Mouse (Mus musculus): ENCODE measurements at regions not wholly inside any gene's neighbourhood (a gene's known extent, or its start where the extent isn't known, plus 50 kb on each side); places are given as distances from the start of the nearest gene placed in this dataset.
"Not testable (repeated sequence)": the region's sequence is repeated elsewhere in the genome, so short reads cannot be mapped to it uniquely, and the experiment has no call there.

- H3K36me3 ChIP-seq (replicated peaks): no peaks in the 10 kb centered on the region
- H3K9me3 ChIP-seq (replicated peaks): peaks cover 7% of the 10 kb centered on the region; the same call in 1 of the 2 replicates
- no peaks in the 10 kb centered on the region for H3K4me1 ChIP-seq (ENCODE audit: insufficient read depth, low read depth, low read length)
- no peak for TF ChIP-seq TAL1 (conservative IDR thresholded peaks at IDR 0.05; ENCODE audit: low read depth, low read length)
- TF ChIP-seq GATA1 (IDR thresholded peaks at IDR 0.05; ENCODE audit: borderline replicate concordance, low read length): no peak
- no peak for TF ChIP-seq GATA2 (IDR thresholded peaks at IDR 0.05; ENCODE audit: borderline replicate concordance, low read depth, low read length)
- TF ChIP-seq POLR2AphosphoS5 (IDR thresholded peaks at IDR 0.05; ENCODE audit: insufficient replicate concordance, low read depth, low read length): no peak
- TF ChIP-seq CTCF (IDR thresholded peaks at IDR 0.05; ENCODE audit: low read depth, low read length): no peak
- H3K27me3 ChIP-seq (ENCODE audit: insufficient read depth, low read length): no peaks in the 10 kb centered on the region
- DNase-seq (ENCODE audit: low spot score) (no peak), ATAC-seq (ENCODE audit: extremely low read depth, insufficient number of reproducible peaks, low FRiP score, poor library complexity, severe bottlenecking) (no peak)
- no peak overlapping the region for H3K4me3 ChIP-seq (ENCODE audit: low read depth, low read length)
These were observed 1085.4 kb upstream of the Zfp386 start for GRCm38 (mm10) chr12:114962105-114962504.

GRCm38 (mm10) chr12:114964251-114964650 lies 1083.3 kb upstream of the Zfp386 start:
- not testable (repeated sequence) for H3K4me1 ChIP-seq (ENCODE audit: insufficient read depth, low read depth, low read length); H3K36me3 ChIP-seq (replicated peaks); DNase-seq (ENCODE audit: low spot score); H3K4me3 ChIP-seq (ENCODE audit: low read depth, low read length); H3K27me3 ChIP-seq (ENCODE audit: insufficient read depth, low read length); ATAC-seq (ENCODE audit: extremely low read depth, insufficient number of reproducible peaks, low FRiP score, poor library complexity, severe bottlenecking); H3K9me3 ChIP-seq (replicated peaks)

- no peak for ATAC-seq (ENCODE audit: extremely low read depth, insufficient number of reproducible peaks, low FRiP score, poor library complexity, severe bottlenecking)
- DNase-seq (ENCODE audit: low spot score): no peak
These were observed 1065.9 kb upstream of the Zfp386 start for GRCm38 (mm10) chr12:114981476-114982136.

GRCm38 (mm10) chr12:114990916-114991315 lies 1056.6 kb upstream of the Zfp386 start:
- TF ChIP-seq GATA1 (IDR thresholded peaks at IDR 0.05; ENCODE audit: borderline replicate concordance, low read length) (no peak), CTCF (IDR thresholded peaks at IDR 0.05; ENCODE audit: low read depth, low read length) (no peak), GATA2 (IDR thresholded peaks at IDR 0.05; ENCODE audit: borderline replicate concordance, low read depth, low read length) (no peak), POLR2AphosphoS5 (IDR thresholded peaks at IDR 0.05; ENCODE audit: insufficient replicate concordance, low read depth, low read length) (no peak), TAL1 (conservative IDR thresholded peaks at IDR 0.05; ENCODE audit: low read depth, low read length) (no peak)

More at GRCm38 (mm10) chr12:114981476-114982136, 1065.9 kb upstream of the Zfp386 start:
- TF ChIP-seq TAL1 (conservative IDR thresholded peaks at IDR 0.05; ENCODE audit: low read depth, low read length) (no peak), CTCF (IDR thresholded peaks at IDR 0.05; ENCODE audit: low read depth, low read length) (no peak)
- Histone ChIP-seq H3K36me3 (replicated peaks) (no peaks in the 10 kb centered on the region), H3K4me3 (ENCODE audit: low read depth, low read length) (no peak overlapping the region), H3K27me3 (ENCODE audit: insufficient read depth, low read length) (no peaks in the 10 kb centered on the region), H3K9me3 (replicated peaks) (peaks cover 4% of the 10 kb centered on the region; the same call in 1 of the 2 replicates), H3K4me1 (ENCODE audit: insufficient read depth, low read depth, low read length) (no peaks in the 10 kb centered on the region)

GRCm38 (mm10) chr12:114996817-114997216 lies 1050.7 kb upstream of the Zfp386 start:
- H3K4me1 ChIP-seq (ENCODE audit: insufficient read depth, low read depth, low read length): no peaks in the 10 kb centered on the region
- H3K9me3 ChIP-seq (replicated peaks): 0 out of 2 replicates have a peak, but pooled peaks cover 2% of the 10 kb centered on the region
- TF ChIP-seq POLR2AphosphoS5 (IDR thresholded peaks at IDR 0.05; ENCODE audit: insufficient replicate concordance, low read depth, low read length): no peak
- no peak for TF ChIP-seq TAL1 (conservative IDR thresholded peaks at IDR 0.05; ENCODE audit: low read depth, low read length)
- H3K36me3 ChIP-seq (replicated peaks): no peaks in the 10 kb centered on the region
- ATAC-seq (ENCODE audit: extremely low read depth, insufficient number of reproducible peaks, low FRiP score, poor library complexity, severe bottlenecking) (no peak), DNase-seq (ENCODE audit: low spot score) (no peak)
- H3K4me3 ChIP-seq (ENCODE audit: low read depth, low read length): no peak overlapping the region
- H3K27me3 ChIP-seq (ENCODE audit: insufficient read depth, low read length): no peaks in the 10 kb centered on the region

More at GRCm38 (mm10) chr12:114990916-114991315, 1056.6 kb upstream of the Zfp386 start:
- ATAC-seq (ENCODE audit: extremely low read depth, insufficient number of reproducible peaks, low FRiP score, poor library complexity, severe bottlenecking) (no peak), DNase-seq (ENCODE audit: low spot score) (no peak)
- H3K36me3 ChIP-seq (replicated peaks): no peaks in the 10 kb centered on the region
- H3K4me3 ChIP-seq (ENCODE audit: low read depth, low read length): no peak overlapping the region
- H3K9me3 ChIP-seq (replicated peaks): 0 out of 2 replicates have a peak, but pooled peaks cover 3% of the 10 kb centered on the region
- H3K4me1 ChIP-seq (ENCODE audit: insufficient read depth, low read depth, low read length): no peaks in the 10 kb centered on the region
- no peaks in the 10 kb centered on the region for H3K27me3 ChIP-seq (ENCODE audit: insufficient read depth, low read length)

GRCm38 (mm10) chr12:115003118-115003517 lies 1044.4 kb upstream of the Zfp386 start:
- Histone ChIP-seq H3K4me1 (ENCODE audit: insufficient read depth, low read depth, low read length) (no peaks in the 10 kb centered on the region), H3K27me3 (ENCODE audit: insufficient read depth, low read length) (no peaks in the 10 kb centered on the region), H3K4me3 (ENCODE audit: low read depth, low read length) (no peak overlapping the region), H3K36me3 (replicated peaks) (no peaks in the 10 kb centered on the region), H3K9me3 (replicated peaks) (0 out of 2 replicates have a peak, but pooled peaks cover 3% of the 10 kb centered on the region)
- TF ChIP-seq GATA1 (IDR thresholded peaks at IDR 0.05; ENCODE audit: borderline replicate concordance, low read length) (no peak), POLR2AphosphoS5 (IDR thresholded peaks at IDR 0.05; ENCODE audit: insufficient replicate concordance, low read depth, low read length) (no peak), GATA2 (IDR thresholded peaks at IDR 0.05; ENCODE audit: borderline replicate concordance, low read depth, low read length) (no peak), CTCF (IDR thresholded peaks at IDR 0.05; ENCODE audit: low read depth, low read length) (no peak), TAL1 (conservative IDR thresholded peaks at IDR 0.05; ENCODE audit: low read depth, low read length) (no peak)
- no peak for ATAC-seq (ENCODE audit: extremely low read depth, insufficient number of reproducible peaks, low FRiP score, poor library complexity, severe bottlenecking)
- no peak for DNase-seq (ENCODE audit: low spot score)

GRCm38 (mm10) chr12:115008434-115008833 lies 1039.1 kb upstream of the Zfp386 start:
- TF ChIP-seq TAL1 (conservative IDR thresholded peaks at IDR 0.05; ENCODE audit: low read depth, low read length) (no peak), CTCF (IDR thresholded peaks at IDR 0.05; ENCODE audit: low read depth, low read length) (no peak), GATA1 (IDR thresholded peaks at IDR 0.05; ENCODE audit: borderline replicate concordance, low read length) (no peak), GATA2 (IDR thresholded peaks at IDR 0.05; ENCODE audit: borderline replicate concordance, low read depth, low read length) (no peak), POLR2AphosphoS5 (IDR thresholded peaks at IDR 0.05; ENCODE audit: insufficient replicate concordance, low read depth, low read length) (no peak)
- no peaks in the 10 kb centered on the region for H3K36me3 ChIP-seq (replicated peaks)
- no peak for ATAC-seq (ENCODE audit: extremely low read depth, insufficient number of reproducible peaks, low FRiP score, poor library complexity, severe bottlenecking)

More at GRCm38 (mm10) chr12:115008434-115008833, 1039.1 kb upstream of the Zfp386 start:
- DNase-seq (ENCODE audit: low spot score): no peak
- no peaks in the 10 kb centered on the region for H3K4me1 ChIP-seq (ENCODE audit: insufficient read depth, low read depth, low read length)
- H3K9me3 ChIP-seq (replicated peaks): 0 out of 2 replicates have a peak, but pooled peaks cover 3% of the 10 kb centered on the region
- H3K27me3 ChIP-seq (ENCODE audit: insufficient read depth, low read length): no peaks in the 10 kb centered on the region
- H3K4me3 ChIP-seq (ENCODE audit: low read depth, low read length): no peak overlapping the region

Measured in G1E (cell line).